Mouse (Mus musculus) MEL (cell line): ENCODE data around the gene Pax6.

Source experiments
- CTCF ChIP-seq, 3 experiments: IDR thresholded peaks in 2 of 3; conservative IDR thresholded peaks in 1 of 3; 2 replicates each; pipeline ENCODE4 v1.5.1; 2011 to 2012; ENCODE audit warnings: low read length in 3 of 3, low read depth in 2 of 3, mild to moderate bottlenecking in 2 of 3, improper control_type of control experiment in 1 of 3, inconsistent platforms in 1 of 3, mixed read lengths in 1 of 3, moderate library complexity in 1 of 3; ENCODE audit not compliant: control insufficient read depth in 1 of 3, insufficient read depth in 1 of 3, poor library complexity in 1 of 3, severe bottlenecking in 1 of 3
- ELF1 ChIP-seq: IDR thresholded peaks from 2 replicates; pipeline ENCODE4 v1.6.1; 2014; ENCODE audit warnings: low read depth, mild to moderate bottlenecking, inconsistent platforms, low read length, improper control_type of control experiment, moderate library complexity
- GABPA ChIP-seq: IDR thresholded peaks from 2 replicates; pipeline ENCODE4 v1.6.1; 2012; ENCODE audit warnings: low read depth, mild to moderate bottlenecking, inconsistent platforms, low read length, improper control_type of control experiment, moderate library complexity
- KAT2A ChIP-seq: conservative IDR thresholded peaks from 2 replicates; pipeline ENCODE4 v1.6.1; 2012; ENCODE audit warnings: low read depth, low read length, improper control_type of control experiment, inconsistent platforms
- MAFK ChIP-seq: IDR thresholded peaks from 2 replicates; pipeline ENCODE4 v1.6.1; 2011; ENCODE audit warnings: low read depth, mild to moderate bottlenecking, low read length, improper control_type of control experiment, borderline replicate concordance
- MAX ChIP-seq: IDR thresholded peaks from 2 replicates; pipeline ENCODE4 v1.6.1; 2011; ENCODE audit warnings: low read length, improper control_type of control experiment
- POLR2A ChIP-seq, 2 experiments: IDR thresholded peaks; 2 replicates each; pipeline ENCODE4 v1.6.1; 2011 to 2012; ENCODE audit warnings: low read length in 2 of 2, mild to moderate bottlenecking in 2 of 2, control low read depth in 1 of 2, improper control_type of control experiment in 1 of 2, low read depth in 1 of 2, moderate library complexity in 1 of 2; ENCODE audit not compliant: control insufficient read depth in 1 of 2, insufficient read depth in 1 of 2, poor library complexity in 1 of 2
- POLR2AphosphoS2 ChIP-seq: IDR thresholded peaks from 2 replicates; pipeline ENCODE4 v1.6.1; 2011; ENCODE audit warnings: low read length, improper control_type of control experiment
- RAD21 ChIP-seq: IDR thresholded peaks from 2 replicates; pipeline ENCODE4 v1.6.1; 2011; ENCODE audit warnings: mild to moderate bottlenecking, low read depth, low read length, improper control_type of control experiment
- UBTF ChIP-seq: IDR thresholded peaks from 2 replicates; pipeline ENCODE4 v1.6.1; 2012; ENCODE audit warnings: low read depth, mild to moderate bottlenecking, inconsistent platforms, low read length, improper control_type of control experiment, moderate library complexity, borderline replicate concordance; ENCODE audit not compliant: insufficient read depth
- USF2 ChIP-seq, 2 experiments: IDR thresholded peaks; 2 replicates each; pipeline ENCODE4 v1.6.1; 2011 to 2012; ENCODE audit warnings: improper control_type of control experiment in 2 of 2, low read length in 2 of 2, borderline replicate concordance in 1 of 2, inconsistent platforms in 1 of 2, low read depth in 1 of 2, mild to moderate bottlenecking in 1 of 2; ENCODE audit not compliant: insufficient read depth in 1 of 2
- ZNF384 ChIP-seq: IDR thresholded peaks from 2 replicates; pipeline ENCODE4 v1.6.1; 2012; ENCODE audit warnings: low read depth, mild to moderate bottlenecking, inconsistent platforms, low read length, improper control_type of control experiment

- no peak for TF ChIP-seq POLR2A (IDR thresholded peaks at IDR 0.05; ENCODE audit: control insufficient read depth in 1 of 2, insufficient read depth in 1 of 2, low read depth in 1 of 2, low read length in 2 of 2, poor library complexity in 1 of 2)
- no peak for TF ChIP-seq KAT2A
- TF ChIP-seq USF2 (IDR thresholded peaks at IDR 0.05; ENCODE audit: borderline replicate concordance in 1 of 2, insufficient read depth in 1 of 2, low read depth in 1 of 2, low read length in 2 of 2), result no peak
- TF ChIP-seq ZNF384, result no peak
- no peak for TF ChIP-seq RAD21
- no peak for TF ChIP-seq MAFK
- TF ChIP-seq CTCF (IDR thresholded peaks at IDR 0.05 in 2 of 3, conservative IDR thresholded peaks at IDR 0.05 in 1 of 3; ENCODE audit: control insufficient read depth in 1 of 3, insufficient read depth in 1 of 3, low read depth in 2 of 3, low read length in 3 of 3, poor library complexity in 1 of 3, severe bottlenecking in 1 of 3), result no peak
- TF ChIP-seq UBTF, result no peak
- TF ChIP-seq POLR2AphosphoS2, result no peak
- no peak for TF ChIP-seq MAX
- no peak for TF ChIP-seq ELF1
- TF ChIP-seq GABPA, result no peak
Observed at GRCm38 (mm10) chr2:105648933-105649332, 19.8 kb upstream of the Pax6 start.
